Mouse (Mus musculus): ENCODE measurements at regions not wholly inside any gene's neighbourhood (a gene's known extent, or its start where the extent isn't known, plus 50 kb on each side); places are given as distances from the start of the nearest gene placed in this dataset.
"Not testable (repeated sequence)": the region's sequence is repeated elsewhere in the genome, so short reads cannot be mapped to it uniquely, and the experiment has no call there.

GRCm38 (mm10) chr8:19976461-19976860 lies 73.3 kb downstream of the Gm31371 start:
- not testable (repeated sequence) for ATAC-seq

GRCm38 (mm10) chr8:19979536-19980345 lies 76.5 kb downstream of the Gm31371 start:
- ATAC-seq: peak; percentile 97

- ATAC-seq: peak; percentile 43
Observed at GRCm38 (mm10) chr8:19980346-19980726, 77.1 kb downstream of the Gm31371 start.

GRCm38 (mm10) chr8:20008106-20008505 lies 104.9 kb downstream of the Gm31371 start:
- ATAC-seq: not testable (repeated sequence)

GRCm38 (mm10) chr8:20010947-20011346 lies 107.8 kb downstream of the Gm31371 start:
- not testable (repeated sequence) for ATAC-seq

GRCm38 (mm10) chr8:20013278-20013677 lies 110.1 kb downstream of the Gm31371 start:
- ATAC-seq: peak; percentile 77

DNA sequence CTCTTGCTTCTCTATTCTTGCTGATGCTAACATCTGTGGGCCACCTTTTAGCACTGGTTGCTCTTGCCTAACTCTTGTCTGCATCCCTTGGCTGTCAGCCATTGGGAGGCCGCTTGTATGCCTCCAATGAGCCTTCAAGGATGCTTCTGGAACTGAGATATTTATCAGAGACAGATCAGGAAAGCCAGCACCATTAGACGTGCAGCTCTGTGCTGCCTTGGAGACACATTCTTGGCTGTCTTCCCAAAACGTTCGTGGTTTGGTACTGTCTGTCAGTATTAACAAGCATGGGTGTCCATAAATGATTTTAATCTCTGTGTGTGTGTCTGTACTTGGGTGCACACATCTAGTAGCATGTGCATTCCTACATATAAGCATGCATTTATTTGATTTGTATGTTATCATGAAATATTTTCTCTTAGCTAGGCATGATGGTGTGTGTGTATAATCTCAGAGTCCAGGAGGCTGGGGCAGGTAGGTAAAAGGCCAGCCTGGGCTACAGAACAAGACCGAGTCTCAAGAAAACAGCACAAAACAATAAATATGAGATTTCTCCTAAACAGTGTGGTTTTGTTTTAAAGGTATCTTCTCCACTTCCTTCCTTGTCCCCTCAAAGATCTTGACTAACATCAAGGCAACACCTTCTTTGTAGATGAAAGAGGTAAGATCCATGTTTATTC lies 111.4 kb downstream of the Gm31371 start:
- ATAC-seq: not testable (repeated sequence)

DNA sequence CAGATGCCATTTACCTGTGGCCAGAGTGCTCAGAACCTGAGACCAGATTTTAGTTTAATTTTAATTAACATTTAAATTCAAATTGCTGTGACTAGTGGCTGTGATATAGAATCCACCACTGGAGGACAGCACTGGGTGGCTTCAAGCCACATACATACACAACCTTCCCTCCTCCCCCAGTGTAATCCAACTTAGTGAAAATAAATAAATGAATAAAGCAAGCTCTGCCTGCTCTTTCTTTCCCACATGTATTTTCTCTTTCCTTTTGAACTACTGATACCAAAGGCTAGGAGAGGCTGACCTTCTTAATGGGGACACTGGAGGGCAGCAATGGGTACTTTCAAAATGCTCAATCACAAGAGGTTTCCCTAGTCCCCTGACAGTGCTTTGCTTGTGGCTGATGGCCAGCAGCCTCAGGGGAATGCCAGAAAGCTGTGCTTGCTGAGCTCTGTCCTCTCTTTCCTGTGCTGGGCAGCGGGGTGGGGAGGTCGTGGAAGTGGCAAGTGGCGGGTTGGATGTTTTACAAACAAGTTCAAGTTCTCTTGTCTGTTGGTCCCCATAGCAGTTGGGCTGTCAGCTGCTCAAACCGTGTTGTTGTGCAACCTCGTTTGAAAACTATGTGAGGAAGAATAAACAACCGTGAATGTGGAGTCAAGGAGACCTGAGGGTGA lies 112.4 kb downstream of the Gm31371 start:
- ATAC-seq: not testable (repeated sequence)

DNA sequence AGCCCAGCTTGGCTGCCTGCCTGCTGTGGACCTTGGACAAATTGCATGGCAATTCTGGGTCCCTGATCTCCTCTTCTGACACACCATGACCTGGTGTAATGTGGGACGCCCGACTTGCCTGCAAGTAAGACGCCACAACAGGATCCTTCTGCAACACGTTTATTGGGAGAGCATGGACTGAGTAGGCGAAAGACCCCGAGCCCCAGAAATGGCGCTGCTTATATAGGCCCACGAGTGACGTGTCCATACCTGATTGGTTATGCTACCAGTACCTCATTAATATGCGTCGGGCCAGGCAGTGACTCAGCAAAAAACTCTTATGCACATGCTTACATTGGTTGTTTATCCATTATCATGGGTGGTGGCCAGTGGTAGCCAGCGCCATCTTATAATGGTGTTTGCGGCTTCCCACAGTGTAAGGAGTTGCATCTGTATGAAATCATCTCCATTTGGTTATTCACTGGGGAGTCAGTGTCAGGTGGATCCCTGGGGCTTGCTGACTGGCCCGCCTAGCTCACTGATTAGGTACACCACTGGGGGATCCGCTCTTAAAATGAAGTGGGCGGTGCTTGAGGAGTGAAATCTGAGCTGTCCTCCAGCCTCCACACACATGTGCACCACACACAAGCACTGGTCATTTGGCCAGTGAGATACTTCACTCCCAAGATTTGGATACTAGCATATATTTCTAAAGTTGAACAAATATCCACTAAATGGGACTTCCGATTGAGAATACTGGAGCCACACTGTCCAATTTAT lies 113.1 kb downstream of the Gm31371 start:
- not testable (repeated sequence) for ATAC-seq

- ATAC-seq: not testable (repeated sequence)
Observed at GRCm38 (mm10) chr8:20025521-20025920, 122.3 kb downstream of the Gm31371 start.

DNA sequence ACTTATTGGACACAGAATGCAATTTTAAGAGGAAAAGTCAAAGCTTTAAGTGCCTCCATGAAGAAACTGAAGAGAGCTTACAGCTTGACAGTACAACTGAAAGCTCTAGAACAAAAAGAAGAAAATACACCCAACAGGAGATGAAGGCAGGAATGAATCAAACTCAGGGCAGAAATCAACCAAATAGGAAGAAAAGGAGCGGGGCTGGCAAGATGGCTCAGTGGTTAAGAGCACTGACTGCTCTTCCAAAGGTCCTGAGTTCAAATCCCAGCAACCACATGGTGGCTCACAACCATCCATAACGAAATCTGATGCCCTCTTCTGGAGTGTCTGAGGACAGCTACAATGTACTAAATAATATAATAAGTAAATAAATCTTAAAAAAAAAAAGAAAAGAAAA lies 124.8 kb downstream of the Gm31371 start:
- not testable (repeated sequence) for ATAC-seq

DNA sequence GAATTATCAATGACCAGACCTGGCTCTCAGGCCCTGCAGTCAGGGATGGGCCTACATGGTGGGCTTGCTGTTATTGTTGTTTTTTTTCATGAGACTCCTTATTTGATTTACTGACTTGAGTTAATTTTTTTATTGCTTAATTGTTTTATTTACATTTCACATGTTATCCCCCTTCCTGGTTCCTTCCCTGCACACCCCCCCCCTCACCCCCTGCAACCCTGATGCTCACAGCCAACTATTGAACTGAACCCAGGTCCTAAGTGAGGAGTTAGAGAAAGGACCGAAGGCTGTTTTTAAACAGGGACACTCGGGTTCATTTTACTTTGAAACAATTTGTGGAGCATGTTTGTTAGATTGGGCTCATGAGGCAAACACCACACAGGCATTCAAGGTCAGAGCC lies 126.9 kb downstream of the Gm31371 start:
- not testable (repeated sequence) for ATAC-seq

- ATAC-seq: not testable (repeated sequence)
Observed at GRCm38 (mm10) chr8:20057626-20058025, 154.4 kb downstream of the Gm31371 start.

DNA sequence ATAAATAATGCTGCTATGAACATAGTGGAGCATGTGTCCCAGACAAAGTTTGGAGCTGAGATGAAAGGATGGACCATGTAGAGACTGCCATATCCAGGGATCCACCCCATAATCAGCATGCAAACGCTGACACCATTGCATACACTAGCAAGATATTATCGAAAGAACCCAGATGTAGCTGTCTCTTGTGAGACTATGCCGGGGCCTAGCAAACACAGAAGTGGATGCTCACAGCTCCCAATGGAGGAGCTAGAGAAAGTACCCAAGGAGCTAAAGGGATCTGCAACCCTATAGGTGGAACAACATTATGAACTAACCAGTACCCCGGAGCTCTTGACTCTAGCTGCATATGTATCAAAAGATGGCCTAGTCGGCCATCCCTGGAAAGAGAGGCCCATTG lies 194.9 kb downstream of the Gm31371 start:
- ATAC-seq: not testable (repeated sequence)

DNA sequence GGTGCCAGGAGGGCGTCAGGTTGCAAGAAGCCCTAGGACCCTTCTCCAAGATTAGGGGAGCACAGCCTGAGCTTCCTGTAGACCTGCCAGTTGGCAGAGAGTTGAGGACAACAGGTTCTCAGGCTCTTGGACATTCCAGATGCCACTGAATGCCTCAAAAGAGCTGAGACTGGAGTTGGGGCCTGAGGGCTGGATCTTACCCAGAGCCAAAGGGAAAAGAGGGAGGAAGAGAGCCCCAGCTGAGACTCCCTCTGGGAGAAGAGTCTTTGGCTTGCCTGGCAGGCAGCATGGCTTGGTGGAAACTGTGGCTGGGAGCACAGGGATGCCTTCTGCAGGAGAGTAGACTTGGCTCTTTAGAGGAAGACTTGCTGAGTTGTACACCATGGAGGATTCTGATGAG lies 197.0 kb downstream of the Gm31371 start:
- ATAC-seq: not testable (repeated sequence)

- not testable (repeated sequence) for ATAC-seq
Observed at GRCm38 (mm10) chr8:20102374-20102773, 199.2 kb downstream of the Gm31371 start.

GRCm38 (mm10) chr8:20107154-20107553 lies 204.0 kb downstream of the Gm31371 start:
- ATAC-seq: not testable (repeated sequence)

DNA sequence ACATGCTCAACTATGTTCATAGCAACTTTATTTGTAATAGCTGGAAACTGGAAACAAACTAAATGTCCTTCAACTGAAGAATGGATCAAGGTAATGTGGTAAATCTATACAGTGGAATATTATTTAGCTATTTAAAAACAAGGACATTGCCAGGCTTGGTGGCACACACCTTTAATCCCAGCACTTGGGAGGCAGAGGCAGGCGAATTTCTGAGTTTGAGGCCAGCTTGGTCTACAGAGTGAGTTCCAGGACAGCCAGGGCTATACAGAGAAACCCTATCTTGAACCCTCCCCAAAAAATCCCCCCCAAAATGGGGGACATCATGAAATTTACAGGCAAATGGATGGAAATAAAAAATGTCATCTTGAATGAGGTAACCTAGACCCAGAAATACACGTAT lies 213.6 kb downstream of the Gm31371 start:
- not testable (repeated sequence) for ATAC-seq

DNA sequence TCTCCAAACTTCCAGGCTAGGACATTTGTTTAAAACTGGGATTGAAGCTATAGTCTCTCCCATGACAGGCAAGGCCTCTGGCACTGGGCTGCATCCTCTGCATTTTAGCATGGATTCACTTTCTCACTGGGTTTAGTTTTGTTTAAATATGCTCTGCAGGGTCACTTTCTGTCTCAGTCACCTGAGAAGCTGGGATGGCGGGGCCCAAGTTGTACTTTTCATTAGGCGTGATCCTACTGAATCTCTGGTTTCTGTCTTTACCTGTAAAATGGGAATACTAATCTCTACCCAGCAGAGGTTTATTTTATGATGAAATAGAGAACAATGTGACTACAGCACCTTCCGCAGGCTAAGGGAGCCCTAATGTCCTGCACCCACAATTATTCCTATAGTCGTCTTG lies 216.4 kb downstream of the Gm31371 start:
- not testable (repeated sequence) for ATAC-seq

DNA sequence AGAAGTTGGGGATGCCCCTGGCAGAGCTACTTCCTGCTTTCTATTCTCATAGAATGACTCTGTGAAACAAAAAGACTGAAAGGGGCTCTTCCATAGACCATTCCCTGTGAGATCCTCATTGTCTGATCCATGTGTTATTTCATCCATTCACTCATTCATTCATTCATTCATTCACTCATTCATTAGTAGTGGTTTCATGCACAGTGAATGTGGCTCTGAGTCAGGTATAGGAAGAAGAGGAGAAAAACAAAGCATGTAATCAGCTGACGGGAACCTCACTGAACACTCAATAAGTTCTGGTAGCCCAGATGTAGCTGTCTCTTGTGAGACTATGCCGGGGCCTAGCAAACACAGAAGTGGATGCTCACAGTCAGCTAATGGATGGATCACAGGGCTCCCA lies 217.0 kb downstream of the Gm31371 start:
- not testable (repeated sequence) for ATAC-seq

DNA sequence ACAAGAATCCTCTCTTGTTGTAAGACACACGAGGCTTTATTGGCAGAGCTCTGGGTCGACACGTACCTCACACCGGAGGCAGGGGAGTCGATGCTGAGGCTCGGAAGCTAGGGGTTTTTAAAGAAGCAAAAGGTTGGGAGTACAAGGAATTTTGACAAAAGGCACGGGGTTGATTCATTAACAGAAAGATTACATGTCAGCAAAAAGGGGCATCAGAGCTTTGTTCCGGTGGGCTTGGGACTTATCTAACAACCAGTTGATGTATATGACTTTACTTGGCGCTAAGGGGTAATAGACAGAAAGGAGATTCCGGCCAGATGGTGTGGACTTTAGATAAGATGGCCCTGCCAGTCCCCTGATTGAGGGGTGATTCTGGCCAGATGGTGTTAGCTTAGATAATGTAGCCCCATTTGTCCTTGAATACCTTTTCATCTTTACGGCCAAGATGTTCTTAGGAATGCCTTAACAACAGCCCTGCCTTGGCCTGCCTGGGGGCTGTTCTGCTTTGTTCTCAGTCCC lies 218.3 kb downstream of the Gm31371 start:
- ATAC-seq: not testable (repeated sequence)
